Mouse (Mus musculus) urinary bladder, postnatal 4 days (tissue): Measurements from ENCODE around the gene Dnmt3l.

Source experiments
- DNase-seq, 2 experiments: peaks; one replicate each; pipeline ENCODE4 v3.0.0; 2021 to 2022; ENCODE audit warnings: low spot score in 2 of 2

Dnmt3l gene

GRCm38 (mm10) chr10:78031987-78032386, 9.8 kb upstream of the Dnmt3l start:
- no peak for DNase-seq

- no peak for DNase-seq
Measured at GRCm38 (mm10) chr10:78037139-78037538, 4.6 kb upstream of the Dnmt3l start.

- DNase-seq = no peak
Measured at GRCm38 (mm10) chr10:78042096-78042495, 349 bp downstream of the Dnmt3l start.

- DNase-seq = no peak
Measured at GRCm38 (mm10) chr10:78042697-78043405, 1.1 kb downstream of the Dnmt3l start.

GRCm38 (mm10) chr10:78043406-78043836, 1.7 kb downstream of the Dnmt3l start, which contains the start of gene Aire:
Gene Aire (minus strand): TSS chr10:78043610.
- no peak for DNase-seq

GRCm38 (mm10) chr10:78044531-78044930, 2.8 kb downstream of the Dnmt3l start:
- DNase-seq = no peak

- no peak for DNase-seq
Measured at GRCm38 (mm10) chr10:78046388-78046787, 4.6 kb downstream of the Dnmt3l start.

GRCm38 (mm10) chr10:78048061-78048730, 6.4 kb downstream of the Dnmt3l start:
- DNase-seq = no peak

- DNase-seq = no peak
Measured at GRCm38 (mm10) chr10:78049519-78050035, 7.8 kb downstream of the Dnmt3l start.

- DNase-seq = no peak
Measured at GRCm38 (mm10) chr10:78054633-78055565, 13.2 kb downstream of the Dnmt3l start.

GRCm38 (mm10) chr10:78057056-78057455, 15.3 kb downstream of the Dnmt3l start:
- DNase-seq = no peak

- no peak for DNase-seq
Measured at GRCm38 (mm10) chr10:78063122-78063521, 21.4 kb downstream of the Dnmt3l start.

- no peak for DNase-seq
Measured at GRCm38 (mm10) chr10:78067226-78067625, 25.5 kb downstream of the Dnmt3l start.

- DNase-seq = no peak
Measured at GRCm38 (mm10) chr10:78068541-78068940, 26.8 kb downstream of the Dnmt3l start.

GRCm38 (mm10) chr10:78069101-78070011, 27.6 kb downstream of the Dnmt3l start, which contains the start of gene Icosl:
Gene Icosl (plus strand): TSS chr10:78069302.
- peak; percentile 82 to 83 for DNase-seq

GRCm38 (mm10) chr10:78074151-78074550, 32.4 kb downstream of the Dnmt3l start:
- DNase-seq = no peak

- DNase-seq = no peak
Measured at GRCm38 (mm10) chr10:78074977-78075376, 33.2 kb downstream of the Dnmt3l start.

GRCm38 (mm10) chr10:78077862-78078261, 36.1 kb downstream of the Dnmt3l start:
- DNase-seq = no peak

- DNase-seq = no peak
Measured at GRCm38 (mm10) chr10:78078276-78078675, 36.5 kb downstream of the Dnmt3l start.

GRCm38 (mm10) chr10:78079955-78080591, 38.3 kb downstream of the Dnmt3l start:
- no peak for DNase-seq
